In the genomic region with DNA sequence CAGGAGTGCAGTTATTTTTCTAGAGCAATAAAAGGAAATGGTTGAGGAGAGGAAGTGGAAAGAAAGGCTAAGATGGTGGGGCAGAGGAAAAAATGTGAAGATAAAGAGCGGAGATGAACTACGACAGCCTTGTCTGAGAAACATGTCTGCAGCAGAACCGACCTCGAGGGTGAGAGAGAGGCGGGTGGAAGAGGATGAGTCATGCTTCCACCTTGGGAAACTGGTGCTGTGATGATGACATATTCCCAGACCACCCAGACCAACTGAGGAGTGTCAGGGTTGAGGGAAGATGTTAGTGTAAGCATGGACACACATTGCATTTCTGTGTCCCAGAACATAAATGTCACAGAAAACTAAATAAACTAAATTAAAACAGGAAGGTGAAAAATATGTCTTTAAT, we compare ENCODE assay signal across 16 mouse cellular contexts.
"Had no signal": no experiment of that assay in that cellular context is flagged by ENCODE, and none has a peak within 500 bp of the region (broad histone marks: within the 10 kb centered on the region; RNA-seq: fewer than 3 reads in every experiment).

No protein-coding gene starts in this region.

- H3K9me3 ChIP-seq: limb, embryonic 12.5 days; megakaryocyte, embryonic 14.5 days; midbrain, embryonic 15.5 days; neural tube, embryonic 13.5 days had no signal

- H3K9ac ChIP-seq: limb, embryonic 12.5 days; liver, embryonic 14.5 days; midbrain, embryonic 15.5 days; neural tube, embryonic 13.5 days had no signal

- H3K27ac ChIP-seq: layer of hippocampus, adult 2 months; limb, embryonic 12.5 days; liver, embryonic 14.5 days; midbrain, embryonic 15.5 days; neural tube, embryonic 13.5 days had no signal

- ATAC-seq: lung, postnatal 0 days; midbrain, embryonic 15.5 days had no signal

- H3K4me1 ChIP-seq: limb, embryonic 12.5 days; midbrain, embryonic 15.5 days had no signal

- DNase-seq: kidney, postnatal 10 days; kidney, postnatal 4 days; liver; lung, adult 18-20 months; lung, postnatal 4 days; right cerebral cortex, adult 18-20 months; right cerebral cortex, postnatal 25 days; thymus, postnatal 36 days had no signal

- H3K4me3 ChIP-seq: layer of hippocampus, adult 2 months; limb, embryonic 12.5 days; megakaryocyte, embryonic 14.5 days; midbrain, embryonic 15.5 days; neural tube, embryonic 13.5 days had no signal

- H3K4me2 ChIP-seq: limb, embryonic 12.5 days; midbrain, embryonic 11.5 days; midbrain, embryonic 15.5 days; neural tube, embryonic 13.5 days had no signal

- H3K36me3 ChIP-seq: limb, embryonic 12.5 days; midbrain, embryonic 15.5 days; neural tube, embryonic 13.5 days had no signal

- H3K27me3 ChIP-seq: megakaryocyte, embryonic 14.5 days; midbrain, embryonic 15.5 days; neural tube, embryonic 13.5 days had no signal
